Mouse (Mus musculus): ENCODE measurements around the gene Minos1.

Minos1 gene

DNA sequence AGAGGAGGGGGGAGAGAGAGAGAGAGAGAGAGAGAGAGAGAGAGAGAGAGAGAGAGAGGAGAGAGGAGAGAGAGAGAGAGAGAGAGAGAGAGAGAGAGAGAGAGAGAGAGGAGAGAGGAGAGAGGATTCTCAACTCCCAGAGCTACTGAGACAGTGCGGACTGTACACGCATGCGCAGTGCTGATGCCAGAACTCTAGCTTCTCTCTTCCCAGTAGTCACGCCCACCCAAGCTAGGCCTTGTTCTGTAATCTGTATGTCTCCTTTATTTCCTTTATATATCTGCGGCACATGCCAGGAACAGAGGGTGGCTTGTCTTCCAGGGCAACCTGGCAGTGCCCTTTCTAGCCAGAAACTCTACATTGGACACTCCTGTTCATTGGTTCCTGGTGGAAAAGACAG lies 66.1 kb downstream of the Minos1 start:
- no peak for DNase-seq (ENCODE audit: low read depth)

DNA sequence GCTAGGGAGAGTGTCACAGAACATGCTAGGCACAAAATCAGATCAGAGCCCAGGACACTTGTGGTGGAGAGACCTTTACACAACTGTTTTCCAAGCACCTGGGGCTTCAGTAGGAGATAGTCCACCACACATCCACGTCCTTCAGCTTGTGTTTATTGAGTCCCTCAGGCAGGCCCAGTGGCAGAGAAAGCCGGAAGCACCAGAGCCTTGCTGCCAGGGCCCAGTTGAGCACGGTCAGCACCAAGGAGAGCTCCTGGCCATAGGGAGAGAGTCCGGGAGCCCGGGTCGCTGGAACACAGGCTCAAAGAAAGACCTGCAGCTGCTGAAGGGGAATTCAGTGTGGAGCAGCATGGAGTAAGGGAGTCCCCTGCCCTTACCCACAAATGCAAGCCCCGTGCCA lies 71.3 kb downstream of the Minos1 start:
- no peak for DNase-seq (ENCODE audit: low read depth)

DNA sequence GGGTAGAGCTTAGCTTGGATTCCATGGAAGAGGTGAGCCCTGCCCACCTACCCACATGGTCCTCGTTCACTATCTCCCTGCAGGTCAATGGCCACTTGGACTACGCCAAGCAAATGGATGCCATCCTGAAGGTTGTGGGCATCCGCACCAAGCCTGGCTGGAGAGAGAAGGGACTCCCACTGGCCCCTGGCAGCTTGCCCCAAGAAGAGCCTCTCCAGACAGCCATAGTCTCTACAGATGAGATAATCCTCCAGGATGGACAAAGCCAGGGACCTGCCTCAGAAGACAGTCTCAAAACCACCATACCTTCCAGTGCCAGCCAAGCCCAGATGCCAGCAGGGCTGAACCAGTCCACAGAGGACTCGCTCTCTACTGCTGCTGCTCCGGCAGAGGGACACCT lies 72.9 kb downstream of the Minos1 start:
- no peak for DNase-seq (ENCODE audit: low read depth)

DNA sequence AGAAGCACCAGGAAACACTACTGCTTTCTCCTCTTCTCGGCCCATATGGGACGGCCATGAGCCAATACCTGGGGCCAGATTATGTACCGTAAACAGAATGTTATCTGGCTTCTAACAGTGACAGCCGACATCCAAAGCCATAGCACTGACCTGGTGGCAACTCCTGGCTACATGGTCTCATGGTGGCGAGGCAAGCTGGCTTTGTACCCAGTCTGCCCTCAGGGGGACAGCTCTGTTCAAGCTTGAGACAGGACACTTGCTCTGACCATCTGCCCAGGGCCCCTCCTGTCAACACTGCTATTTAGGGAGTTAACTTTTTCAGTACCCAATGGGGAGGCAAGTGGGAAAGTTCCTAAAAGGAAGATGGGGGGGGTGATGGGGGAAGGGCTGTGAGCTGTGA lies 73.6 kb downstream of the Minos1 start:
- no peak for DNase-seq (ENCODE audit: low read depth)

DNA sequence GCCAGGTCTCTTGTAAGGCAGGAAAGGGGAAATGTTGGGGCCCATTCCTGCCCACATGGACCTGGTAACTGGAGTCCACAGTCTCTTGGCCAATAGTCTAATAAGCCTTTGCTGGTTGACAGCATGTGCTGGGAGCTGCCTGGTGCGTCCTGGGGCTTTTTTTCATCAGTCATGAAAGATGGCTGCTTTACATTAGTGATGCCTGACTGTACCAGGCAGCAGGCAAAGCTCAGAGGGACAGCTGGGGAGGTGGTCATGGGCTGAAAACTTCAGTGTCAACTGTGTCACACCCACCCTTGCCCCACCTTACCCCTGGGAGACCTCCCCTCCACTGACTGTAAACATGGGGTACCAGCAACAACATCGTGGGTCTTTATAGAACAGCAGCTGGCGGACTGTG lies 75.2 kb downstream of the Minos1 start:
- DNase-seq (ENCODE audit: low read depth) = no peak

DNA sequence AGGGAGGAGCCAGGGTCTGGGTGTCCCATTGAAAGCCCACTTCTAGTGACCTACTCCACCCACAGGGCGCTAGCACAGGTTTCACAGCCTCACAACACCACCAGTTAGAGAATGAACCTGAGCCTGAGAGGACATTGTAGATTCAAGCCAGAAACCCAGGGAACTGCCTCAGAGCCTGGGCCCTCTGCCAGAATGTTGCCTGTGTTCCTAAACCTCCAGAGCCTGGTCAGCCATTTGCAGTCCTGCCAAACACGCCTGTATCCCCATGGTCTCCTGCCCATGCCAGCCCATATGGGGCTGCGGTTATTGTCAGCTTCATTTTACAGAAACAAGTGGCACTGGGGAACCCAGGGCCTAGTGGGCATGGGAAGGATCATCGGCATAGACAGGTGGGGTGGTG lies 75.6 kb downstream of the Minos1 start:
- DNase-seq (ENCODE audit: low read depth) = no peak

DNA sequence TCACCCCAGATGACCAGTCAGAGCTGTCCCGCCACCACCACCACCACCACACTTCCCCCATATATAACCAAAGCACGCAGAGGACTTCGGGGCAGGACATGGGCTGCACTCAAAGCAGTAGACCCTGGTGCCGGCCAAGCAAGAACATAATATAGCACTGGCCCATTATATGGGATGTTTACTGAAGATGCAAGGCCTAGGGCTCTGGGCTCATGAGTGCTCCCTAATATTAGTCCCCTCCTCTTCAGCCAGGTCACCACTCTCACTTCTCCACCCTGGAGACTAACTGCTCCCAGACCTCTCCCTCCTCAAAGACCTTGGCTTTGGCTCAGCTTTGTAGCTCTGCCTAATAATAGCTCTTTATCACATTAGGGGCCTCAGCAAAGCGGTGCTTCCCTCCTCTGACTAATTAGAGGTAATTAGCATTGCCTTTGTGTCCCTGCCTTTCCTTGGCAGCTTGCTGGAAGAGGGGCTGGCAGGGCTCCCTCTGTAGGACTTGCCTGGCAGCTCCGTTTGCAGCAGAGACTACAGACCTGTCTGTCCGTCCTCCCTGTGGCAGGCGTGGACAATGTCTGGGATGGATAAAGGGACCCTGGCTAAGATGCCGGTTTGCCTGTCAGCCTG lies 76.5 kb downstream of the Minos1 start:
- no peak for DNase-seq (ENCODE audit: low read depth)

DNA sequence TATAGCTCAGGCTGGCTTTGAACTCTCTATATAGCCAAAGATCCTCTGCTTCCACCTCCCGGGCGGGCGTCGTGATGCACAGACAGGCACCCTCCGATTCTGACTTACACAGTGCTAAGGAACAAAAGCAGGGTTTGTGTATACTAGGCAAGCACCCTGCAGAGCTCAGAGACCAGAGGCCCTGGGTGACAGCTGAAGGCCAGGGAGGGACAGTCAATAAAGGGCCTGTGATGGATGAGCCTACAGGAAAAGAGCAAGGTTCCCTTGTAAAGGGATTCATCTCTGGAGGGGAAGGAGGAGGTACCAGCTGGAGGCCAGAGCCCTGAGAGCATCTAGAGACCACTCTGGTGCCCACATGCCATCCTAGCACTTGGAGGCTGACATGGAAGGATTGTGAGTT lies 77.5 kb downstream of the Minos1 start:
- no peak for DNase-seq (ENCODE audit: low read depth)

DNA sequence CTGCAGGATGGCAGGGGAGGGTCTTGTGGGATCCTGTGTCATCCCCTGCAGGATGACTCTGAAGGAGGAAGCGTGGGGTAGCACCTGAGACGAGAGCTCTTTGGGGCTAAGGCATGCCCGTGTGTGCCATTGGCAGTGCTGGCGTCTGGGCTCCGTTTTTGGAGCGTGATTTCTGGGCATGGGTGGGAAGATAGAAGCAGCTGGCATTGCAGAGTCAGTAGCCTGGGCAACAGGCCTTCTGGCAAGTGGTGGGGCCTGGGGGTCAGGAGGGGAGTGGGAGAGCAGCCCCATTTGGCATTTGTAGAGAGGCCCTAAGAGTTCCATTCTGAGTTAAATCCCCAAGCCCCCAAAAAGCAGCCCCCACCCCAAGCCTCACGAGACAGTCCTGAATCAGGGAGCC lies 78.1 kb downstream of the Minos1 start:
- DNase-seq (ENCODE audit: low read depth) = no peak
